Mouse (Mus musculus): ENCODE results near the gene Zzz3. TPM values are rescaled to one million over a fixed set of nuclear protein-coding genes. Genes with fewer than 3 reads are reported as not detected.

The Zzz3 gene
- total and polyA plus RNA-seq, 3 experiments, result 64.2 to 116 (median 94.9) TPM

GRCm38 (mm10) chr3:152345732-152346632 is 49.3 kb upstream of the Zzz3 start, which contains the start of gene Usp33 (continued):
- TF ChIP-seq ETS1 (conservative IDR thresholded peaks at IDR 0.05; ENCODE audit: low read depth, low read length) (no peak), IRF4 (IDR thresholded peaks at IDR 0.05; ENCODE audit: low read depth, low read length) (peak; percentile 54; the same call in 1 of the 2 replicates), RAD21 (IDR thresholded peaks at IDR 0.05; ENCODE audit: low read depth, low read length) (no peak), POLR2AphosphoS2 (IDR thresholded peaks at IDR 0.05; ENCODE audit: low read depth, low read length) (peak; percentile 91), E2F4 (IDR thresholded peaks at IDR 0.05; ENCODE audit: insufficient replicate concordance, low read depth, low read length) (no peak), ZKSCAN1 (IDR thresholded peaks at IDR 0.05; ENCODE audit: borderline replicate concordance, low read depth, low read length) (no peak)

- TF ChIP-seq TBP (conservative IDR thresholded peaks at IDR 0.05; ENCODE audit: low read depth, low read length) (0 out of 2 replicates have a peak, but pooled peaks have one; percentile 20), PAX5 (IDR thresholded peaks at IDR 0.05; ENCODE audit: low read length) (no peak), MYC (IDR thresholded peaks at IDR 0.05; ENCODE audit: low read depth, low read length) (peak; percentile 49; the same call in 1 of the 2 replicates), MAFK (IDR thresholded peaks at IDR 0.05; ENCODE audit: insufficient replicate concordance, low read length) (no peak), UBTF (IDR thresholded peaks at IDR 0.05; ENCODE audit: low read depth, low read length) (peak; percentile 81; the same call in 1 of the 2 replicates), HCFC1 (IDR thresholded peaks at IDR 0.05; ENCODE audit: low read depth, low read length) (no peak), ZMIZ1 (IDR thresholded peaks at IDR 0.05; ENCODE audit: low read depth, low read length) (no peak), EP300 (IDR thresholded peaks at IDR 0.05; ENCODE audit: low read length) (no peak), POLR2A (IDR thresholded peaks at IDR 0.05; ENCODE audit: low read depth, low read length) (no peak), IRF4 (IDR thresholded peaks at IDR 0.05; ENCODE audit: low read depth, low read length) (no peak), MXI1 (IDR thresholded peaks at IDR 0.05; ENCODE audit: low read depth, low read length) (peak; percentile 66; the same call in 1 of the 2 replicates), MAZ (IDR thresholded peaks at IDR 0.05; ENCODE audit: low read depth, low read length) (no peak), SIN3A (IDR thresholded peaks at IDR 0.05; ENCODE audit: low read length) (peak; percentile 85)
- Histone ChIP-seq H3K79me2 (replicated peaks; ENCODE audit: control insufficient read depth, extremely low read depth, insufficient read depth, poor library complexity, severe bottlenecking) (peaks cover 38% of the 10 kb centered on the region), H3K4me3 (replicated peaks in 1 of 3; ENCODE audit: low read depth in 2 of 3, low read length in 2 of 3, poor library complexity in 1 of 3) (peak overlapping the region; percentile 69 to 72 (median 72)), H3K36me3 (replicated peaks in 1 of 2; ENCODE audit: control insufficient read depth in 1 of 2, insufficient read depth in 1 of 2, low read length in 1 of 2) (peaks cover 0 to 21% of the 10 kb centered on the region in 2 experiments), H3K27me3 (replicated peaks) (no peaks in the 10 kb centered on the region), H3K4me2 (ENCODE audit: insufficient read depth, low read depth, poor library complexity, severe bottlenecking) (peak overlapping the region; percentile 96), H3K4me1 (ENCODE audit: control insufficient read depth in 1 of 2, insufficient read depth in 2 of 2) (peaks cover 3 to 21% of the 10 kb centered on the region in 2 experiments), H3K9ac (ENCODE audit: insufficient read depth, low read depth) (peak overlapping the region; percentile 91), H3K27ac (ENCODE audit: insufficient read depth, low read depth) (no peak overlapping the region), H3K9me3 (replicated peaks; ENCODE audit: low read length) (no peaks in the 10 kb centered on the region)
- DNase-seq (ENCODE audit: extremely low read depth), result peak; percentile 45
- in situ Hi-C loops (cut with MboI; ENCODE audit: low pct_ligation_motif_present, low pct_unique_long_range_greater_than_20kb, low sequenced_read_pairs), result no loop called here
- dilution Hi-C loops (cut with MboI; ENCODE audit: extremely low pct_ligation_motif_present, extremely low pct_unique_long_range_greater_than_20kb, low sequenced_read_pairs), result no loop called here
Measured at GRCm38 (mm10) chr3:152346633-152347141, 48.6 kb upstream of the Zzz3 start.

All from CH12.LX (cell line).